Mouse (Mus musculus): ENCODE results near the gene Mllt3. TPM values are rescaled to one million over a fixed set of nuclear protein-coding genes. Genes with fewer than 3 reads are reported as not detected.

The Mllt3 gene
- total RNA-seq, 2 experiments from 2014 or later: 18.4 to 21.9 TPM

DNA sequence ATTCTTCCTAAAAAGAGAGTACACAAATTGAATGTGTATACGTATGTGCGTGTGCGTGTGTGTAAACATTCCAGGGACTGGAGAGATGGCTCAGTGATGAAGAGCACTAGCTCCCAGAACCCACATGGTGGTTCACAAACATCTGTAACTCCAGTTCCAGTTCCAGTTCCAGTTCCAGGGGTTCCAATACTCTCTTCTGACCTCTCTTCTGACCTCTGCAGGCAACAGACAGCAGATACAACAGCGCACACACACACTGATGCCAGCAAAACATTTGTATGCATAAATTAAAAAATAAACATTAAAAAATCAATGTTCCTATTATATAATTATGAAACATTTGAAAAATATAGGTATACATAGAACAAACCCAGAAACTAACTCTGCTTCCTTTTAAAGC is 258.6 kb downstream of the Mllt3 start:
- no peak for DNase-seq

DNA sequence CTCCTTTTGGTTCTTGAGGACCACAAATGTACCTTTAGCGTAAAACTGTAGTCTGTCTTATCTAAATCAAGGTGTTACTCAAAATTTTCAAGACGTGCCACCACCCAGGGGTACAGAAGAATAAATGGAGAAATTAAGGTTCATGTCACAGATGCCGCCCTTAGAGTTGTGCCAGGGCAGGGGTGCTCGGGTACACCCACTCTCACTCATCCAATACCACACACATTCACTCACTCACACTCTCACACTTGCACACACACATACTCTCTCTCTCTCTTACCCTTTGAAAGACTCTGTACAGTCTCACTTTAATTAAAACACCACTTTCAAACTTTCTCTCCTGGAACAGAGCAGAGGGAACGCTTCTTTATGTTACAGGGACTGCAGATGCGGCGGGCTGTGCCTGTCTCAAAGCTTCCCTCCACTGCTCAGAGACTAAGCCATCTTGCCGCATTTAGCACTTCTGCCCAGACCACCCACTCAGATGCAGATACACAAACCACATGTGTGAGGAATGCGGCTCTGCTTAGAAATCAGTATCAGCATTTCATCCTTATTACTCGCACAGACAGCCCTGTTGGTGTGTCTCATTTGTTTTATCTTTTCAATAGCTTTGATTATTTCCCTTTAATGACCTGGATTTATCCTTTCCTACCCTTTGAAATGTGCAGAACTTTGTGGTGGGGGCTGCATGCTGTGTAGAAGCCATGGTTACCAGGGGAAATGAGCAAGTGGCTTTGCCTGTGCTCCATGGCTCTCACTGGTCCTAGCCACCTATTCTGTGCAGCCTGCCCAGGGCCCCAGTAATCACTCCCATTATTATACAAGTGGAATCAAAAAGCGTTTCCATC is 265.2 kb downstream of the Mllt3 start:
- no peak for DNase-seq

- DNase-seq: no peak
These were observed 267.4 kb downstream of the Mllt3 start for GRCm38 (mm10) chr4:87765729-87766128.

- no peak for DNase-seq
These were observed 272.1 kb downstream of the Mllt3 start for GRCm38 (mm10) chr4:87761075-87761474.

- DNase-seq: no peak
These were observed 272.9 kb downstream of the Mllt3 start for GRCm38 (mm10) chr4:87760297-87760696.

DNA sequence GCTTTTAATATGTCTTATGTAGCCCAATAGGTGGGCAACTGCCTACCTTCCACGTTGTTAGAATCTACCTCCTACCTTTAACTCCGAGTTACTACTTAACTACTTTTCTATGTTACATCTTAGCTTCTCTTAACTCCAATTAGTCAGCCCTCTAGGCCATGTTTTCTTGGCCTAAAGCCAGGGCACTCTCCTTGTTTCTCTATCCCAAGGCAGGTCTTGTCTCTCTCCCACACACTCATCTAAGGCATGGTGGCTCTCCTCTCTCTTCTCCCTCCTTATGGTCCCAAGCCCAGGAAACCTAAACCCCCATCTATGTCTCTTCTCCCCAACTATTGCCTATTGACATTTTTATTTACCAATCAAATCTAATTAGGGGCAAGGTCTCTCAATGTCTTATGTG is 273.5 kb downstream of the Mllt3 start:
- DNase-seq: no peak

- no peak for DNase-seq
These were observed 274.1 kb downstream of the Mllt3 start for GRCm38 (mm10) chr4:87759110-87759509.

GRCm38 (mm10) chr4:87751515-87751864 is 281.7 kb downstream of the Mllt3 start:
- no peak for DNase-seq

- no peak for DNase-seq
These were observed 282.2 kb downstream of the Mllt3 start for GRCm38 (mm10) chr4:87750856-87751514.

- DNase-seq: no peak
These were observed 283.5 kb downstream of the Mllt3 start for GRCm38 (mm10) chr4:87749532-87750234.

DNA sequence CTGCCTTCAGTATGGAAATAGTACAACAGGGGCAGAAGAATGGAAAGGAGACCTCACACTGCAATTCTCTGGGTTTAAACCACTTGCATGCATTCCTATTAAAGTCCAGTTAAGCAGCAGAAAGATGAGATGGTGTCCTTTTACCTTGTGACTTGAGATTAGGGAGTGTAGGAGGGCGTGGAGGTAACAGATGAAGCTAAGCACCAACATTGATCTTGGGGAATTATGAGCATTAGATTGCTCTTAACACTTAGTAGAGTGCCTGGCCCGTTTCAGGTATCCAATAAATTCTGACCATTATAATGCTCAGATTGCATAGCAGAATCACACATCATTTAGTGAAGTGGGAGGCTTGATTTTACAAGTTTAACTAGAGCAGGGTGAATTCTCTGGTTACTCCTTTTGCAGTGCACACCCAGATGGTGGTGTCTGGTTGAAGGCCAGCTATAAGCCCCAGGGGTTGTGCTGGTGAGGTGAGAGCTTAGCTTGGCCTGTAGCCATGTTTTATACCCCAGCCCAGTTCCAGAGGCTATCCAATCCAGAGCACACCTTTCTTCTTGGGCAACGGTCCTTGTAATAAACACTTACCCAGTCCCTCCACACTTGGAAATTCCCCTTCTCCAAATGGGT is 288.0 kb downstream of the Mllt3 start:
- DNase-seq: no peak

DNA sequence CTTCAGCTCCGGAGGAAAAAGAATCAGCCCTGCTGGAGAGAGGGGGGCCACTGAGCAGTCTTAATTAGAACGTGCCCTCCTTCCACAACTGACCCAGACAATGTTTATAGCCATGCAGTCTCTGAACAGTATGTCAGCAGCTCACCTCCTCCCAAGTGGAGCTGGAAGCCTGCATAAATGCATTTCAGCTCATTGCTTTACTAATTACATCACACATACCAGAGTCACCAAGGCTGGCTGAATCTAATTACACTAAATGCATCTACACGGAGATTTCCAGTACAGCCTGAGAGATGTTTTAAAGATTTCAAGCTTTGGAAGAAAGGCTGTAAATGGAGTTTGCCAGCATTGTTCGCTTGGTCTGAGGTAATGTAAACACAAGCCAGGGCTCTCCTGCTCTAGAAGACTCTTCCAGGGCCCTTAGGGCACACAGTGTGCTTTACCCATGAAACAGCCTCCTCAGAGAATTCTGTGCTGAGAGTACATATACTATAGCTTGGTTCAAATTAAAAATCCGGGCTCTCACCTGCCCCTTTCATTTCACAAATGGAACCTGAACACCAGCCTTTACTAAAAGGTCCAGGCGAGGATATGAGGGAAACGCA is 293.5 kb downstream of the Mllt3 start:
- DNase-seq: no peak

GRCm38 (mm10) chr4:87739104-87739503 is 294.1 kb downstream of the Mllt3 start:
- DNase-seq: no peak

GRCm38 (mm10) chr4:87737201-87737806 is 295.9 kb downstream of the Mllt3 start:
- DNase-seq: no peak

DNA sequence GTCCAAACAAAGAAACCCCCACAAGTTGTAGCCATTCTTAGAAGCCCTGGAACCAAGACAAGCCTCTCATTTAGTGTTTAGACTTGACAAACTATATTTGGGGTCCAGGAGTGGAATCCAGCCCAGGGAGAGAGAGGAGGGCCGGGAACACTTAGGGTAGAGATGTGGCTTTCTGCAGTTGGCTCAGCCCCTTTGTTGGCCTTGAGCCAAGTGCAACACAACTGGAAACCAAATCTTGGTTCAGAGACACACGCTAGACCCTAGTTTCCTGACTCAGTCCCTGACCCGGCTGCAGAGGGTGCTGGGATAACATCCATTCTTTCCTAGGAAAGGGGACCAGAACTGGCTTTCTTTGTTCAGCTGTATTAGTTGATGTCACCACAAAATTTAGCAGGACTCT is 296.4 kb downstream of the Mllt3 start:
- no peak for DNase-seq

DNA sequence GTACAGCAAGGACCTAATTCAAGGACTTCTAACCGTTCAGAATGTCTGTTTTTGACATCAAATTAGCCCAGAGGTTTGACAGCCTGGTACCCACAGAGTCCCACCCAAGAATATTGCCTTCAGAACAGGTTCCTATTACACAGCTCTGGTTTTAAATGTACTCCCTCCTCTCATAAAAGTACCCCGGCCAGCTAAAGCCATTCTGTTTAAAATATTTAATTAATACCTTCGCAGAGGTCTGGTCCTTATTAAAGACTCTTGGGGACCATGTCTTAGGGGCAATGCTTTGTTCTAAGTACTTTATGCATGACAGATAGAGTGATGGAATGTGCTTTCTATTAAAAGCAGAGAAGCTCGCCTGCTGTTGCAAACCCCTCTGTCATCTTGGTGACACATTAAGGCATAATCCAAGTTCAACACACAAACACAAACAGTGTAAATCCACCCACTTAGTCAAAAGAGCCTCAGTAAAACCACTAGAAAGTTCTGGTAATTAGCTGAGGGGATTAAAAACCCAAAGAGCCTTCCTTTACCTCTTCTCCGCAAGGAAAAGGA is 302.0 kb downstream of the Mllt3 start:
- no peak for DNase-seq

GRCm38 (mm10) chr4:87728581-87728980 is 304.6 kb downstream of the Mllt3 start:
- no peak for DNase-seq

DNA sequence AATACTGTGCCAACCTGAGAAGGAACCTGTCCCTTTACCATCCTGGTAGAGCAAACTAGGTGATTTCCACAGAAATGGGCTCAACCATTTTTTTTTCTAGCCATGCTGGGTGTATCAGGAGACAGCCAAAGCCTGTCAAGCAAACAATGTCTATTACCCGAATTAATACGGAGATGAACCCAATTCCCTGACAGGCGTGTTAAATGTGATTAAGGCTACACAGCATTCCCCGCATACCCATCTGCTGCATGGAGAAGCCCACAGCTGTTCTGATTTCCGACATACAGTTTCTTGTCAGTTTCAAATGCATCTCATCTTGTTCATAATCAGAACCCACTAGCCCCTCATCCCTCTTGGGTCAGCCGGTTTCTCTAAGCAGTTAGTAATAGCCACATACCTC is 309.7 kb downstream of the Mllt3 start:
- DNase-seq: no peak
